Mouse (Mus musculus): ENCODE results near the gene Slf2. TPM values are rescaled to one million over a fixed set of nuclear protein-coding genes. Genes with fewer than 3 reads are reported as not detected.

The Slf2 gene
- total RNA-seq, 4 experiments from 2014 or later: 18.2 to 21.9 (median 19.7) TPM

DNA sequence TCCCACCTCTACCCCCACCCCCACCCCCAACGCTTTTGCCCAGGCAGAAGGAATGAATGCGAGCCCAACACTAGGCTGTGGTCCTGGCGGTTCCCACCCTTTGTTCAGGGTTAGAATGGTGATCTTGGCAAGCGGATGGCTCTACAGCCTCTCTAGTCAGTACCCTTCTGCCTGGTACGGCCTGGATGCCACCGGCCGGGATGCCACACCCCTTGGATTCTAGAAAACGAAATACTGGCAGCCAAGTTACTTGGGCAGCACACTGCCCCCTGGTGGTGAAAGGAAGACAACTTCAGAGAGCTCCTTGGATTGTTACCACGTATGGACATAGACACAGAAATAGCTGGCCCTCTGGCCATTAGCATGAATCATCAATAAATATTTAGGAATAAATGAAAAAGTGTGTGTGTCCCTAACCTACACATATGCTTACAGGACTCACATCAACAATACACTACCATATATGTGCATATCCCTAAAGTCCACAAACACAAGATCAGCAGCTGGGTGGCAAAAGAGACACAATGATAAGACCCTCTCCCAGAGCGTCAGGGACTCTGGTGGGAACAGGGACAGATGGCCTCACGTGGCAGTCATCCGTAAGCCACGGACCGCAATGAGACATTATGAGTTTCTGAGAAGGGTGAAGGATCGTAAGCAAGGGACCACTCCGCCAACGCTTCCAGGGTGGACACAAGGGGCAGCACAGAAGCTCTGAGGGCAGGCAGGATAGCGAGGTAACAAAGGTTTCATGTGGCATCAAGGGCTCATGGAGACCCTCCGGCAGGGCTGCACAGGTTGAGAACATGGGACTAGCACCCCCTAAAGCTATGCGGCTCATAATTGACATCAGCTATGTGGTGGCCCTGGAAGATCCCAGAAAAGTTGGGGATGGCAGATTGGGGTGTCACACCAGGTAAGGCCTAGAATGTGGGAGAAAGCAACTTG, 100.1 kb downstream of the Slf2 start:
- DNase-seq (ENCODE audit: low spot score): peak; percentile 80

- DNase-seq (ENCODE audit: low spot score): peak; percentile 79
Observed at GRCm38 (mm10) chr19:45031780-45032179, 100.8 kb downstream of the Slf2 start.

Other genes with a start within 250 kb of the Slf2 start
- not detected for gene Pax2, start 175.1 kb upstream of the Slf2 start, total RNA-seq (2022)
- gene Sema4g, start 58.0 kb downstream of the Slf2 start, total RNA-seq (2022): under 1 TPM in 3 of 4 experiments, not detected in 1; 0.25 to 0.46 (median 0.44) TPM
- 10 to 100 TPM; 30.6 to 34.6 (median 31.4) TPM for gene Twnk, start 74.5 kb downstream of the Slf2 start, total RNA-seq (2022)
- gene Mrpl43, start 75.3 kb downstream of the Slf2 start, total RNA-seq (2022): 10 to 100 TPM; 43.9 to 59.9 (median 54.3) TPM
- gene Lzts2, start 83.3 kb downstream of the Slf2 start, total RNA-seq (2022): 10 to 100 TPM; 53.9 to 70.5 (median 63.8) TPM
- gene Pdzd7, start 114.6 kb downstream of the Slf2 start, total RNA-seq (2022): under 1 TPM in 1 of 4 experiments, not detected in 3; 0.46 TPM
- gene Sfxn3, start 116.4 kb downstream of the Slf2 start, total RNA-seq (2022): 10 to 100 TPM in 3 of 4 experiments, 1 to 10 TPM in 1; 9.0 to 10.8 (median 10.3) TPM
- 1 to 10 TPM; 2.5 to 5.5 (median 2.8) TPM for gene Kazald1, start 144.1 kb downstream of the Slf2 start, total RNA-seq (2022)
- gene Tlx1, start 219.5 kb downstream of the Slf2 start, total RNA-seq (2022): under 1 TPM in 2 of 4 experiments, not detected in 2; 0.11 to 0.14 TPM

Measured in heart, adult 8-10 months (tissue).